Mouse (Mus musculus) gonadal fat pad, adult 2 months (tissue): ENCODE measurements around the gene Rnase2a. TPM values are rescaled to one million over a fixed set of nuclear protein-coding genes. Genes with fewer than 3 reads are reported as not detected.
"Not testable (repeated sequence)": the region's sequence is repeated elsewhere in the genome, so short reads cannot be mapped to it uniquely, and the experiment has no call there.

Source experiments
- DNase-seq: peaks from one replicate; pipeline ENCODE4 v3.0.0-alpha.2; 2012; ENCODE audit warnings: low read depth
- polyA plus RNA-seq: library from polyadenylated mRNA; depleted of rRNA; stranded (reverse); fragments of >200 nt; gene quantifications from 2 replicates; pipeline ENCODE4 v1.2.3, GENCODE M21; 2012; rRNA removed

Rnase2a gene
- 0.28 and 15.0 TPM in 2 replicates for polyA plus RNA-seq

GRCm38 (mm10) chr14:51256041-51256440 lies at the start of gene Rnase2a:
TSS of gene Rnase2a (minus strand) at chr14:51256112.
- DNase-seq: peak; percentile 31

GRCm38 (mm10) chr14:51291505-51291904 lies 35.6 kb upstream of the Rnase2a start:
- no peak for DNase-seq

- not testable (repeated sequence) for DNase-seq
These were observed 22.6 kb upstream of the Rnase2a start for GRCm38 (mm10) chr14:51278515-51278914.

GRCm38 (mm10) chr14:51268677-51269076 lies 12.8 kb upstream of the Rnase2a start:
- DNase-seq: no peak

- DNase-seq: no peak
These were observed 10.2 kb upstream of the Rnase2a start for GRCm38 (mm10) chr14:51266113-51266512.

- DNase-seq: no peak
These were observed 9.8 kb upstream of the Rnase2a start for GRCm38 (mm10) chr14:51265667-51266066.

GRCm38 (mm10) chr14:51262397-51262796 lies 6.5 kb upstream of the Rnase2a start:
- no peak for DNase-seq

- DNase-seq: no peak
These were observed 3.8 kb upstream of the Rnase2a start for GRCm38 (mm10) chr14:51259741-51260140.

- no peak for DNase-seq
These were observed 2.3 kb downstream of the Rnase2a start for GRCm38 (mm10) chr14:51253569-51253968.

GRCm38 (mm10) chr14:51252206-51252605 lies 3.7 kb downstream of the Rnase2a start:
- not testable (repeated sequence) for DNase-seq

- DNase-seq: no peak
These were observed 5.6 kb downstream of the Rnase2a start for GRCm38 (mm10) chr14:51250348-51250747.

GRCm38 (mm10) chr14:51247736-51248135 lies 8.2 kb downstream of the Rnase2a start:
- DNase-seq: no peak

- peak; percentile 9 for DNase-seq
These were observed 15.0 kb downstream of the Rnase2a start for GRCm38 (mm10) chr14:51240899-51241298.

GRCm38 (mm10) chr14:51237488-51237887 lies 18.4 kb downstream of the Rnase2a start:
- DNase-seq: not testable (repeated sequence)

- not testable (repeated sequence) for DNase-seq
These were observed 26.3 kb downstream of the Rnase2a start for GRCm38 (mm10) chr14:51229657-51230056.

- DNase-seq: not testable (repeated sequence)
These were observed 35.8 kb downstream of the Rnase2a start for GRCm38 (mm10) chr14:51220075-51220474.

Other genes with a start within 250 kb of the Rnase2a start
- 894 and 1,367 TPM in 2 replicates for gene Rnase10, start 248.4 kb downstream of the Rnase2a start, polyA plus RNA-seq
- gene Rnase9, start 214.2 kb downstream of the Rnase2a start, polyA plus RNA-seq: 470 and 637 TPM in 2 replicates
- 17.1 and 17.8 TPM in 2 replicates for gene Rnase11, start 205.9 kb downstream of the Rnase2a start, polyA plus RNA-seq
- gene Rnase12, start 198.5 kb downstream of the Rnase2a start, polyA plus RNA-seq: 504 and 632 TPM in 2 replicates
- gene Olfr750, start 181.7 kb downstream of the Rnase2a start, polyA plus RNA-seq: 0.09 TPM in 1 of 2 replicates, not detected in the other
- 151 and 247 TPM in 2 replicates for gene Rnase4, start 165.0 kb downstream of the Rnase2a start, polyA plus RNA-seq
- 13.6 and 20.6 TPM in 2 replicates for gene Ang, start 165.0 kb downstream of the Rnase2a start, polyA plus RNA-seq
- gene Eddm3b, start 141.7 kb downstream of the Rnase2a start, polyA plus RNA-seq: 172 and 185 TPM in 2 replicates
- 14.7 and 16.5 TPM in 2 replicates for gene Rnase6, start 132.2 kb downstream of the Rnase2a start, polyA plus RNA-seq
- 5.1 and 7.5 TPM in 2 replicates for gene Rnase1, start 109.3 kb downstream of the Rnase2a start, polyA plus RNA-seq
- gene Rnase2b, start 93.9 kb downstream of the Rnase2a start, polyA plus RNA-seq: not detected in 2 replicates
- gene Ang2, start 57.0 kb downstream of the Rnase2a start, polyA plus RNA-seq: not detected in 2 replicates
- gene Ear14, start 52.7 kb downstream of the Rnase2a start, polyA plus RNA-seq: not detected in 2 replicates
- not detected in 2 replicates for gene Gm7247, start 105.6 kb upstream of the Rnase2a start, polyA plus RNA-seq
- gene Vmn2r88, start 154.7 kb upstream of the Rnase2a start, polyA plus RNA-seq: not detected in 2 replicates
- gene Vmn2r89, start 195.7 kb upstream of the Rnase2a start, polyA plus RNA-seq: not detected in 2 replicates